Mouse (Mus musculus) cortical plate, adult 2 months (tissue): ENCODE measurements at regions not wholly inside any gene's neighbourhood (a gene's known extent, or its start where the extent isn't known, plus 50 kb on each side); places are given as distances from the start of the nearest gene placed in this dataset.

ENCODE experiments used
- CTCF ChIP-seq: fragments of 200-500 bp; IDR thresholded peaks from 2 replicates; pipeline ENCODE4 v1.5.1; 2011; ENCODE audit warnings: mild to moderate bottlenecking, control low read depth, low read length; ENCODE audit not compliant: insufficient read depth; ENCODE audit errors: extremely low read depth
- POLR2A ChIP-seq: fragments of 200-500 bp; IDR thresholded peaks from 2 replicates; pipeline ENCODE4 v1.6.1; 2011; ENCODE audit warnings: mild to moderate bottlenecking, low read length, control low read depth; ENCODE audit not compliant: insufficient read depth; ENCODE audit errors: extremely low read depth

DNA sequence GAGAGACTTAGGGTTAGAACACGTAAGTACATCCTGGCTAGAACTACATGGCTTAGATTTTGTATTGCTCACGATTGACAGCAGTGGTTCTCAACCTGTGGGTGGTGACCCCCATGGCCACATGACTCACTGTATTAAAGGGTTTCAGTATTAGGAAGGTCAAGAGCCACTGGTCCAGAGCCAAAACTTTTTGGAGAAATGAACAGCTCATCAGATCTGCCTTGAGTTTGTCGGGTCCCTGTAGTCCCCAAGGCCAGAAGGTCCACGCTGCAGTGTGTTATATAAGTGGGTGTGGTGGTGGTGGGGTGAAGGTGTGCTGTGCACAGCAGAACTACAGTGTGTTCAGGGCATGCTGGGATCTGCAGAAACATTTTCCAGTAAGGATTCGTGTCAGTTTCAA is 72.2 kb upstream of the Map4k3 start:
- no peak for TF ChIP-seq POLR2A
- no peak for TF ChIP-seq CTCF
